Mouse (Mus musculus): ENCODE measurements around the gene Prr3.

- TF ChIP-seq CTCF (IDR thresholded peaks at IDR 0.05; ENCODE audit: low read depth) (no peak), EP300 (IDR thresholded peaks at IDR 0.05; ENCODE audit: low read depth) (no peak)
Measured at GRCm38 (mm10) chr17:36018979-36019378, 38.9 kb upstream of the Prr3 start.

Data from heart, postnatal 0 days (tissue).